19 mouse cellular contexts compared by ENCODE assay signal in genomic region chr5:142100176-142100575, GRCm38 (mm10).
DNase-seq lines count a peak whose midpoint lies in the region; ATAC-seq lines count a peak whose summit lies in the region.
"Had no signal": no experiment of that assay in that cellular context is flagged by ENCODE, and none has a peak within 500 bp of the region (broad histone marks: within the 10 kb centered on the region; RNA-seq: fewer than 3 reads in every experiment).

No protein-coding gene starts in this region.

- no peak overlapping the region for H3K4me3 ChIP-seq in hindbrain, embryonic 15.5 days
- no peak overlapping the region for H3K4me3 ChIP-seq in hindbrain, embryonic 11.5 days (ENCODE audit: low read depth, low read length)
- no peak overlapping the region for H3K4me3 ChIP-seq in neural tube, embryonic 13.5 days
- H3K4me3 ChIP-seq in neural tube, embryonic 15.5 days (replicated peaks): no peak overlapping the region
- H3K4me3 ChIP-seq: embryonic facial prominence, embryonic 13.5 days; heart, adult 2 months; limb, embryonic 13.5 days; liver, embryonic 13.5 days; midbrain, embryonic 12.5 days had no signal

- H3K4me1 ChIP-seq in hindbrain, embryonic 15.5 days (replicated peaks): peaks cover 4% of the 10 kb centered on the region; the same call in 1 of the 2 replicates
- no peaks in the 10 kb centered on the region for H3K4me1 ChIP-seq in hindbrain, embryonic 11.5 days (replicated peaks; ENCODE audit: control insufficient read depth, insufficient read depth, low read length)
- H3K4me1 ChIP-seq in neural tube, embryonic 13.5 days (replicated peaks): peaks cover 9% of the 10 kb centered on the region; the same call in 1 of the 2 replicates
- H3K4me1 ChIP-seq in neural tube, embryonic 15.5 days: peaks cover 7% of the 10 kb centered on the region; the same call in 1 of the 2 replicates
- H3K4me1 ChIP-seq: embryonic facial prominence, embryonic 13.5 days; limb, embryonic 13.5 days; liver, embryonic 13.5 days; midbrain, embryonic 12.5 days had no signal

- H3K9ac ChIP-seq in hindbrain, embryonic 15.5 days: no peak overlapping the region
- H3K9ac ChIP-seq in hindbrain, embryonic 11.5 days (ENCODE audit: low read depth, low read length): no peak overlapping the region
- H3K9ac ChIP-seq in neural tube, embryonic 13.5 days: no peak overlapping the region
- H3K9ac ChIP-seq in neural tube, embryonic 15.5 days (replicated peaks): no peak overlapping the region
- H3K9ac ChIP-seq: embryonic facial prominence, embryonic 13.5 days; limb, embryonic 13.5 days; liver, embryonic 13.5 days; lung, embryonic 14.5 days; midbrain, embryonic 12.5 days had no signal

- 33% methylated on average over 7 of the region's 7 CpGs for WGBS in hindbrain, embryonic 15.5 days
- 51% methylated on average over 7 of the region's 7 CpGs for WGBS in hindbrain, embryonic 11.5 days
- WGBS in neural tube, embryonic 13.5 days: 34% methylated on average over 7 of the region's 7 CpGs
- 39% methylated on average over 7 of the region's 7 CpGs for WGBS in neural tube, embryonic 15.5 days

- DNase-seq in embryo, embryonic 10.5 days (ENCODE audit: low spot score): peak; percentile 18
- no peak for DNase-seq in embryo, embryonic 9.5 days (ENCODE audit: extremely low spot score)
- no peak for DNase-seq in hindbrain, embryonic 11.5 days (ENCODE audit: low spot score)
- DNase-seq in lung, postnatal 4 days: no peak
- DNase-seq in kidney, postnatal 14 days: no peak
- DNase-seq: adrenal gland, postnatal 14 days; gastrocnemius, postnatal 25 days; heart, adult 2 months; heart, postnatal 36 days; liver, embryonic 13.5 days; lung, embryonic 14.5 days; lung, postnatal 36 days had no signal

- H3K4me2 ChIP-seq in hindbrain, embryonic 15.5 days: no peak overlapping the region
- no peak overlapping the region for H3K4me2 ChIP-seq in hindbrain, embryonic 11.5 days (replicated peaks; ENCODE audit: low read depth, low read length)
- no peak overlapping the region for H3K4me2 ChIP-seq in neural tube, embryonic 13.5 days
- no peak overlapping the region for H3K4me2 ChIP-seq in neural tube, embryonic 15.5 days
- H3K4me2 ChIP-seq: embryonic facial prominence, embryonic 13.5 days; limb, embryonic 13.5 days; liver, embryonic 13.5 days; lung, embryonic 14.5 days; midbrain, embryonic 12.5 days had no signal

- 0 out of 2 replicates have a peak overlapping the region, but pooled peaks have one; percentile 14 for H3K27ac ChIP-seq in hindbrain, embryonic 15.5 days (replicated peaks)
- H3K27ac ChIP-seq in hindbrain, embryonic 11.5 days (ENCODE audit: low read depth, low read length): no peak overlapping the region
- peak overlapping the region; percentile 13; the same call in 1 of the 2 replicates for H3K27ac ChIP-seq in neural tube, embryonic 13.5 days (replicated peaks)
- no peak overlapping the region for H3K27ac ChIP-seq in neural tube, embryonic 15.5 days (replicated peaks)
- H3K27ac ChIP-seq: embryonic facial prominence, embryonic 13.5 days; heart, adult 2 months; limb, embryonic 13.5 days; liver, embryonic 13.5 days; midbrain, embryonic 12.5 days had no signal

- no peaks in the 10 kb centered on the region for H3K9me3 ChIP-seq in hindbrain, embryonic 15.5 days
- H3K9me3 ChIP-seq in hindbrain, embryonic 11.5 days (ENCODE audit: control insufficient read depth, low read length): no peaks in the 10 kb centered on the region
- H3K9me3 ChIP-seq in neural tube, embryonic 13.5 days: 0 out of 2 replicates have a peak, but pooled peaks cover 5% of the 10 kb centered on the region
- no peaks in the 10 kb centered on the region for H3K9me3 ChIP-seq in neural tube, embryonic 15.5 days (replicated peaks)
- H3K9me3 ChIP-seq: embryonic facial prominence, embryonic 13.5 days; limb, embryonic 13.5 days had no signal

- H3K27me3 ChIP-seq in hindbrain, embryonic 15.5 days: no peaks in the 10 kb centered on the region
- no peaks in the 10 kb centered on the region for H3K27me3 ChIP-seq in hindbrain, embryonic 11.5 days (ENCODE audit: control insufficient read depth, insufficient read depth, low read length)
- H3K27me3 ChIP-seq in neural tube, embryonic 13.5 days: no peaks in the 10 kb centered on the region
- no peaks in the 10 kb centered on the region for H3K27me3 ChIP-seq in neural tube, embryonic 15.5 days (replicated peaks)
- H3K27me3 ChIP-seq: embryonic facial prominence, embryonic 13.5 days; limb, embryonic 13.5 days; liver, embryonic 13.5 days; midbrain, embryonic 12.5 days had no signal

- no peaks in the 10 kb centered on the region for H3K36me3 ChIP-seq in hindbrain, embryonic 15.5 days
- no peaks in the 10 kb centered on the region for H3K36me3 ChIP-seq in hindbrain, embryonic 11.5 days (ENCODE audit: control insufficient read depth, insufficient read depth, low read length)
- H3K36me3 ChIP-seq in neural tube, embryonic 13.5 days: peaks cover 6% of the 10 kb centered on the region; the same call in 1 of the 2 replicates
- H3K36me3 ChIP-seq in neural tube, embryonic 15.5 days: no peaks in the 10 kb centered on the region
- H3K36me3 ChIP-seq: embryonic facial prominence, embryonic 13.5 days; liver, embryonic 13.5 days; midbrain, embryonic 12.5 days had no signal

- no peak; the same call in 1 of the 2 replicates for ATAC-seq in hindbrain, embryonic 15.5 days (ENCODE audit: low FRiP score, low read depth)
- no peak for ATAC-seq in hindbrain, embryonic 11.5 days (ENCODE audit: low FRiP score)
- ATAC-seq in neural tube, embryonic 13.5 days (ENCODE audit: low read depth): no peak
- ATAC-seq in neural tube, embryonic 15.5 days (ENCODE audit: low FRiP score): no peak
- ATAC-seq: intestine, embryonic 16.5 days had no signal

Comparison
In these comparisons a context has a peak if more than half of its experiments do, and no peak if none do; other contexts are left out.
1. H3K27ac ChIP-seq: peak in hindbrain, embryonic 15.5 days (single experiment) and neural tube, embryonic 13.5 days (single experiment); none in hindbrain, embryonic 11.5 days (single experiment) and neural tube, embryonic 15.5 days (single experiment).